Mouse (Mus musculus): ENCODE measurements at regions not wholly inside any gene's neighbourhood (a gene's known extent, or its start where the extent isn't known, plus 50 kb on each side); places are given as distances from the start of the nearest gene placed in this dataset.
A peak's percentile ranks its signal among the peaks of the same experiment; 100 is the strongest.

- DNase-seq, result no peak
- intact Hi-C loops (cut with DNase I), result no loop called here
Observed at GRCm38 (mm10) chr4:29604322-29604721, 791.4 kb downstream of the Epha7 start.

- no peak for DNase-seq
- intact Hi-C loops (cut with DNase I), result loop anchor here (10.0 kb wide), 1 partner anchor 1517 kb away; no protein-coding TSS in a partner anchor
Observed at GRCm38 (mm10) chr4:29617910-29618309, 805.0 kb downstream of the Epha7 start.

GRCm38 (mm10) chr4:29644839-29645565 is 832.1 kb downstream of the Epha7 start:
- no peak for DNase-seq
- intact Hi-C loops (cut with DNase I), result no loop called here

GRCm38 (mm10) chr4:29653951-29654350 is 841.0 kb downstream of the Epha7 start:
- intact Hi-C loops (cut with DNase I), result no loop called here
- DNase-seq, result no peak

GRCm38 (mm10) chr4:29655606-29656005 is 842.7 kb downstream of the Epha7 start:
- intact Hi-C loops (cut with DNase I), result no loop called here
- DNase-seq, result no peak

GRCm38 (mm10) chr4:29661140-29662108 is 848.5 kb downstream of the Epha7 start:
- intact Hi-C loops (cut with DNase I), result no loop called here
- DNase-seq, result no peak

- intact Hi-C loops (cut with DNase I), result no loop called here
- peak; percentile 41 for DNase-seq
Observed at GRCm38 (mm10) chr4:29665561-29665960, 852.6 kb downstream of the Epha7 start.

GRCm38 (mm10) chr4:29694153-29694552 is 881.2 kb downstream of the Epha7 start:
- intact Hi-C loops (cut with DNase I), result no loop called here
- DNase-seq, result no peak

GRCm38 (mm10) chr4:29732513-29732912 is 919.6 kb downstream of the Epha7 start:
- intact Hi-C loops (cut with DNase I), result no loop called here
- DNase-seq, result no peak

GRCm38 (mm10) chr4:29741991-29742390 is 929.1 kb downstream of the Epha7 start:
- intact Hi-C loops (cut with DNase I), result no loop called here

GRCm38 (mm10) chr4:29742746-29743145 is 929.8 kb downstream of the Epha7 start:
- intact Hi-C loops (cut with DNase I), result no loop called here
- DNase-seq, result no peak

More at GRCm38 (mm10) chr4:29741991-29742390, 929.1 kb downstream of the Epha7 start:
- no peak for DNase-seq

Data from left cerebral cortex, postnatal 4 days (tissue).